Mouse (Mus musculus): ENCODE measurements around the gene Gmpr2.

- TF ChIP-seq CTCF (IDR thresholded peaks at IDR 0.05; ENCODE audit: control insufficient read depth, insufficient read depth, insufficient replicate concordance, low read depth, low read length) (no peak), POLR2A (IDR thresholded peaks at IDR 0.05; ENCODE audit: control insufficient read depth, low read depth, low read length) (no peak)
Measured at GRCm38 (mm10) chr14:55721076-55721475, 49.3 kb downstream of the Gmpr2 start.

All from testis, adult 2 months (tissue).